Mouse (Mus musculus) hindbrain, embryonic 11.5 days (tissue): Measurements from ENCODE around the gene Klk8. TPM values are rescaled to one million over a fixed set of nuclear protein-coding genes. Genes with fewer than 3 reads are reported as not detected.

Source experiments
- ATAC-seq: fragments of 200-750 bp; cut with Nextera tagmentation; 2 replicates; pipeline ENCODE4 v1.8.0; 2017; ENCODE audit warnings: mild to moderate bottlenecking, moderate TSS enrichment, moderate library complexity; ENCODE audit not compliant: low FRiP score
- DNase-seq: peaks from one replicate; pipeline ENCODE4 v3.0.0-alpha.2; 2015; ENCODE audit warnings: low spot score
- H3K27ac ChIP-seq: fragments of 300-500 bp; sonication (generic); 2 replicates; pipeline ENCODE4 v1.5.1; 2014; ENCODE audit warnings: mild to moderate bottlenecking, low read depth, low read length
- H3K27me3 ChIP-seq: fragments of 300-500 bp; sonication (generic); 2 replicates; pipeline ENCODE4 v1.6.1; 2014; ENCODE audit warnings: mild to moderate bottlenecking, low read length, moderate library complexity, mixed read lengths; ENCODE audit not compliant: control insufficient read depth, insufficient read depth
- H3K36me3 ChIP-seq: fragments of 300-500 bp; sonication (generic); 2 replicates; pipeline ENCODE4 v1.6.1; 2014; ENCODE audit warnings: mild to moderate bottlenecking, low read length, moderate library complexity, mixed read lengths; ENCODE audit not compliant: control insufficient read depth, insufficient read depth
- H3K4me1 ChIP-seq: fragments of 300-500 bp; sonication (generic); replicated peaks from 2 replicates; pipeline ENCODE4 v1.6.1; 2014; ENCODE audit warnings: low read length, mixed read lengths; ENCODE audit not compliant: control insufficient read depth, insufficient read depth
- H3K4me2 ChIP-seq: fragments of 300-500 bp; sonication (generic); replicated peaks from 2 replicates; pipeline ENCODE4 v1.6.1; 2014; ENCODE audit warnings: mild to moderate bottlenecking, low read depth, low read length
- H3K4me3 ChIP-seq: fragments of 300-500 bp; sonication (generic); 2 replicates; pipeline ENCODE4 v1.5.1; 2014; ENCODE audit warnings: low read depth, low read length
- H3K9ac ChIP-seq: fragments of 300-500 bp; sonication (generic); 2 replicates; pipeline ENCODE4 v1.6.1; 2014; ENCODE audit warnings: low read depth, low read length
- H3K9me3 ChIP-seq: fragments of 300-500 bp; sonication (generic); 2 replicates; pipeline ENCODE4 v1.6.1; 2016; ENCODE audit warnings: low read length; ENCODE audit not compliant: control insufficient read depth
- WGBS: fragments of 180-500 bp; shearing (Covaris S2); extraction: QIAGEN DNeasy Blood & Tissue Kit; methylation state at CpG from one replicate; pipeline ENCODE4 v1.1.7; 2014; 5-methylcytosine and 5-hydroxymethylcytosine counted together
- polyA plus RNA-seq: library from polyadenylated mRNA; unstranded; fragments of >200 nt; fragmentation: Nextera tagmentation; extraction: Ambion mirVana; gene quantifications from 2 replicates; pipeline ENCODE4 v1.2.1, GENCODE M21; 2014

The Klk8 gene
- polyA plus RNA-seq, 1 experiment from 2014 or later: 10.9 TPM

GRCm38 (mm10) chr7:43841701-43842100 is 44.3 kb downstream of the Klk8 start, which contains the start of gene Klk5:
Klk5 (plus strand) TSS chr7:43841971.
- Histone ChIP-seq H3K27ac (no peak within 1 kb of the TSS), H3K9me3 (no peaks in the 10 kb centered on the region), H3K27me3 (no peaks in the 10 kb centered on the region), H3K36me3 (no peaks in the 10 kb centered on the region), H3K4me2 (no peak within 1 kb of the TSS), H3K9ac (no peak within 1 kb of the TSS), H3K4me1 (no peaks in the 10 kb centered on the region), H3K4me3 (no peak within 1 kb of the TSS)
- ATAC-seq (no peak), DNase-seq (no peak)
- 57% methylated on average over 3 of the region's 3 CpGs for WGBS

GRCm38 (mm10) chr7:43843801-43844200 is 46.4 kb downstream of the Klk8 start:
- DNase-seq (no peak), ATAC-seq (no peak)
- Histone ChIP-seq H3K9me3 (no peaks in the 10 kb centered on the region), H3K4me3 (no peak overlapping the region), H3K4me2 (no peak overlapping the region), H3K27ac (no peak overlapping the region), H3K4me1 (no peaks in the 10 kb centered on the region), H3K9ac (no peak overlapping the region), H3K27me3 (no peaks in the 10 kb centered on the region), H3K36me3 (no peaks in the 10 kb centered on the region)
- 89% methylated on average over 4 of the region's 4 CpGs for WGBS

GRCm38 (mm10) chr7:43851616-43852015 is 54.2 kb downstream of the Klk8 start:
- no peak overlapping the region for H3K27ac ChIP-seq
- H3K9me3 ChIP-seq: no peaks in the 10 kb centered on the region
- H3K27me3 ChIP-seq: no peaks in the 10 kb centered on the region
- 92% methylated on average over 6 of the region's 6 CpGs for WGBS
- H3K9ac ChIP-seq: no peak overlapping the region
- no peak overlapping the region for H3K4me3 ChIP-seq
- no peaks in the 10 kb centered on the region for H3K36me3 ChIP-seq
- no peaks in the 10 kb centered on the region for H3K4me1 ChIP-seq
- no peak for ATAC-seq
- DNase-seq: no peak
- no peak overlapping the region for H3K4me2 ChIP-seq

Other genes starting within 250 kb of the Klk8 start
- gene Zfp658, start 235.3 kb upstream of the Klk8 start, polyA plus RNA-seq: 6.7 and 7.7 TPM in 2 replicates
- 17.1 and 18.5 TPM in 2 replicates for gene Zfp719, start 218.0 kb upstream of the Klk8 start, polyA plus RNA-seq
- gene Zfp819, start 190.4 kb upstream of the Klk8 start, polyA plus RNA-seq: 0.43 and 1.3 TPM in 2 replicates
- gene Ceacam18, start 162.9 kb upstream of the Klk8 start, polyA plus RNA-seq: not detected in 2 replicates
- 0.42 and 0.46 TPM in 2 replicates for gene Siglece, start 137.4 kb upstream of the Klk8 start, polyA plus RNA-seq
- gene Ctu1, start 125.6 kb upstream of the Klk8 start, polyA plus RNA-seq: 9.0 and 9.7 TPM in 2 replicates
- gene Klk14, start 107.2 kb upstream of the Klk8 start, polyA plus RNA-seq: not detected in 2 replicates
- gene Klk13, start 85.0 kb upstream of the Klk8 start, polyA plus RNA-seq: 0.13 TPM in 1 of 2 replicates, not detected in the other
- gene Klk12, start 28.7 kb upstream of the Klk8 start, polyA plus RNA-seq: not detected in 2 replicates
- 0.14 TPM in 1 of 2 replicates, not detected in the other for gene Klk11, start 23.0 kb upstream of the Klk8 start, polyA plus RNA-seq
- 0.32 and 0.53 TPM in 2 replicates for gene Klk10, start 16.5 kb upstream of the Klk8 start, polyA plus RNA-seq
- gene Klk9, start 5.7 kb upstream of the Klk8 start, polyA plus RNA-seq: 0.23 TPM in 1 of 2 replicates, not detected in the other
- 0.11 TPM in 1 of 2 replicates, not detected in the other for gene Klk7, start 13.7 kb downstream of the Klk8 start, polyA plus RNA-seq
- not detected in 2 replicates for gene Klk6, start 26.9 kb downstream of the Klk8 start, polyA plus RNA-seq
- gene Klk5, start 44.4 kb downstream of the Klk8 start, polyA plus RNA-seq: 0.31 and 0.39 TPM in 2 replicates
- 0.20 TPM in 1 of 2 replicates, not detected in the other for gene Klk4, start 83.6 kb downstream of the Klk8 start, polyA plus RNA-seq
- not detected in 2 replicates for gene Klk15, start 136.2 kb downstream of the Klk8 start, polyA plus RNA-seq
- gene Klk1b8, start 153.1 kb downstream of the Klk8 start, polyA plus RNA-seq: not detected in 2 replicates
- gene Klk1b1, start 169.2 kb downstream of the Klk8 start, polyA plus RNA-seq: not detected in 2 replicates
- gene Klk1b9, start 178.5 kb downstream of the Klk8 start, polyA plus RNA-seq: not detected in 2 replicates
- not detected in 2 replicates for gene Klk1b11, start 198.3 kb downstream of the Klk8 start, polyA plus RNA-seq
- not detected in 2 replicates for gene Klk1b26, start 214.6 kb downstream of the Klk8 start, polyA plus RNA-seq